Mouse (Mus musculus) C2C12 (cell line): ENCODE measurements around the gene Ptgr1. TPM values are rescaled to one million over a fixed set of nuclear protein-coding genes. Genes with fewer than 3 reads are reported as not detected.

Source experiments
- H3K27me3 ChIP-seq: one replicate; pipeline ENCODE4 v1.6.1; 2011; ENCODE audit not compliant: control insufficient read depth, insufficient read depth, insufficient read length
- H3K36me3 ChIP-seq: one replicate; pipeline ENCODE4 v1.6.1; 2011; ENCODE audit not compliant: control insufficient read depth, insufficient read depth
- H3K4me3 ChIP-seq: one replicate; pipeline ENCODE4 v1.5.1; 2011; ENCODE audit warnings: mild to moderate bottlenecking, control low read depth; ENCODE audit not compliant: poor library complexity, insufficient read depth, severe bottlenecking
- H3K79me2 ChIP-seq: one replicate; pipeline ENCODE4 v1.6.1; 2011; ENCODE audit not compliant: control insufficient read depth, insufficient read depth
- H3K79me3 ChIP-seq: one replicate; pipeline ENCODE4 v1.6.1; 2011; ENCODE audit warnings: low read depth, control low read depth
- H3ac ChIP-seq: one replicate; pipeline ENCODE3; 2011; ENCODE audit warnings: low read depth; ENCODE audit not compliant: control insufficient read depth, insufficient read length
- CEBPB ChIP-seq: IDR thresholded peaks from one replicate; pipeline ENCODE4 v1.6.1; 2011; ENCODE audit warnings: low read depth, mild to moderate bottlenecking, control low read depth, moderate library complexity
- CTCF ChIP-seq: IDR thresholded peaks from one replicate; pipeline ENCODE4 v1.5.1; 2011; ENCODE audit not compliant: control insufficient read depth, insufficient read depth, insufficient read length
- FOSL1 ChIP-seq: IDR thresholded peaks from one replicate; pipeline ENCODE4 v1.8.0; 2011; ENCODE audit warnings: mild to moderate bottlenecking, low read length; ENCODE audit not compliant: poor library complexity, insufficient read depth, severe bottlenecking
- MAX ChIP-seq: IDR thresholded peaks from one replicate; pipeline ENCODE4 v1.6.1; 2011; ENCODE audit warnings: mild to moderate bottlenecking, control low read depth
- MYOD1 ChIP-seq: IDR thresholded peaks from one replicate; pipeline ENCODE4 v1.6.1; 2011; ENCODE audit warnings: low read depth; ENCODE audit not compliant: control insufficient read depth, insufficient read length
- MYOG ChIP-seq: IDR thresholded peaks from one replicate; pipeline ENCODE4 v1.6.1; 2011; ENCODE audit not compliant: control insufficient read depth, insufficient read length; ENCODE audit errors: extremely low read depth
- USF1 ChIP-seq: IDR thresholded peaks from one replicate; pipeline ENCODE4 v1.6.1; 2011; ENCODE audit warnings: low read depth, mild to moderate bottlenecking, control low read depth, moderate library complexity
- polyA plus RNA-seq: library from polyadenylated mRNA; unstranded; fragments of >200 nt; fragmentation: generic; extraction: Trizol; gene quantifications from one replicate; pipeline ENCODE4 v1.2.1, GENCODE M21; 2012; ENCODE audit warnings: missing spikeins

Ptgr1 gene
- polyA plus RNA-seq, 1 experiment = 39.6 TPM

GRCm38 (mm10) chr4:58982806-58983205 lies 4.1 kb downstream of the Ptgr1 start:
- TF ChIP-seq MAX = no peak
- no peak for TF ChIP-seq MYOD1
- TF ChIP-seq CEBPB = no peak
- TF ChIP-seq USF1 = no peak
- no peak for TF ChIP-seq FOSL1
- TF ChIP-seq MYOG = no peak
- Histone ChIP-seq H3K27me3 (no peaks in the 10 kb centered on the region), H3K4me3 (no peak overlapping the region), H3K79me2 (no peaks in the 10 kb centered on the region), H3K79me3 (no peaks in the 10 kb centered on the region), H3K36me3 (peaks cover 5% of the 10 kb centered on the region), H3ac (no peak overlapping the region)

DNA sequence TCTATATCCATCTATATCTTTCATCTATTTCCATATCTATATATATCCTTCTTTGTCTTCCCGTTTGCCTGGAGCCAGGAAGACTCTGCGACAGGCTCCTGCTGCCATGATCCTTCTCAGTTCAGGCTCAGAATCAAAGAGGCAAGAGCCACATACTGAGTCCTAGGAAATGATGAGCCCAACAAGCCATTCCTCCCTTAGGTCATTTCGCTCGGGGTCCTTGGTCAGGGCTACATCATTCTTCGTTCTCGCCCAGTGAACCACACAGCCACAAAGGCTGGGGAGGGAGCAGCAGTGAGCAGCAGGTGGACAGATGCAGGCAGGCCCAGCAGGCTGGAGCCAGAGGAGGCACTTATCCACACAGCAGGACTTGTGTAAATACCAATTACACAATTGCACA lies 5.5 kb downstream of the Ptgr1 start:
- H3K79me3 ChIP-seq = no peaks in the 10 kb centered on the region
- H3ac ChIP-seq = no peak overlapping the region
- H3K79me2 ChIP-seq = no peaks in the 10 kb centered on the region
- no peaks in the 10 kb centered on the region for H3K27me3 ChIP-seq
- no peak for TF ChIP-seq CEBPB
- TF ChIP-seq MYOG = no peak
- TF ChIP-seq USF1 = no peak
- TF ChIP-seq FOSL1 = no peak
- TF ChIP-seq CTCF = no peak
- TF ChIP-seq MYOD1 = no peak
- no peak for TF ChIP-seq MAX
- no peak overlapping the region for H3K4me3 ChIP-seq
- peaks cover 8% of the 10 kb centered on the region for H3K36me3 ChIP-seq

DNA sequence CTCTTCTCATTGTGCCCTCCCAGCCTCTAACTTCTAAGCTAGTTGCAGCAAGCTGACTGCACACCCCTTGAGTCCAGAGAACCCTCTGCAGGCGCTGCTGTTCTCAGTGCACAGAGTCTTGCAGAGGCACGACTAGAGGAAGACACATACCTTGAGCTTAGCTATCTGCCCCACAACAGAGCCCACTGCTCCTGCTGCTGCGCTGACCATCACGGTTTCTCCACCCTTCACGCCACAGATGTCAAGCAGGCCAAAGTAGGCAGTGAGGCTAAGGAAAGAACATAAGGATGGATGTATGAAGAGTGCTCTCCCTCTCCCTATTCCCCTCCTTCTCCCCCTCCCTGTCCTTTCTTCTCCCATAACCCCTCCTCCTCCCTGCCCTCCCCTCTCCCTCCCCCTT lies 11.2 kb downstream of the Ptgr1 start:
- Histone ChIP-seq H3K79me3 (no peaks in the 10 kb centered on the region), H3K27me3 (no peaks in the 10 kb centered on the region), H3K79me2 (no peaks in the 10 kb centered on the region), H3ac (no peak overlapping the region), H3K36me3 (peaks cover 30% of the 10 kb centered on the region), H3K4me3 (no peak overlapping the region)
- TF ChIP-seq CTCF (no peak), FOSL1 (no peak), MYOG (no peak), USF1 (no peak), MYOD1 (no peak), MAX (no peak), CEBPB (no peak)

DNA sequence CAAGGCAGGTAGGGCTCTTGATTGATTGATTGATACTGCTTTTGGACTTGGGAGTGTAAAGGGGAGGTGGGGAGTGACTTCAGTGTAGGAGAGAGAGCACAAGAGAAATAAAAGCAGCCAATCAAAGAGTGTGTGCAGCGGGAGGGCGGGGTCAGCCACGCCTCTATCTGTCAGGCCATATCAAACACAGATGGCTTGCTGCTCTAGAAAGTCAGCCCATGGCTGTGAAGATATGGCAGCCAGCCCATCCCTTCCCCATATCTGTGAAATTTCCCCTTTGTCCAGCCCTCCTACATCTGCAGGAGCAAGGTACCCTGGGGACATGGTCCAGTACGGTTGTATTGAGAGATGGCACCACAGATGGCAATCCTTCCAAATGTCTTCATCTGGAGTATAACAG lies 16.2 kb downstream of the Ptgr1 start:
- H3K36me3 ChIP-seq = peaks cover 25% of the 10 kb centered on the region

DNA sequence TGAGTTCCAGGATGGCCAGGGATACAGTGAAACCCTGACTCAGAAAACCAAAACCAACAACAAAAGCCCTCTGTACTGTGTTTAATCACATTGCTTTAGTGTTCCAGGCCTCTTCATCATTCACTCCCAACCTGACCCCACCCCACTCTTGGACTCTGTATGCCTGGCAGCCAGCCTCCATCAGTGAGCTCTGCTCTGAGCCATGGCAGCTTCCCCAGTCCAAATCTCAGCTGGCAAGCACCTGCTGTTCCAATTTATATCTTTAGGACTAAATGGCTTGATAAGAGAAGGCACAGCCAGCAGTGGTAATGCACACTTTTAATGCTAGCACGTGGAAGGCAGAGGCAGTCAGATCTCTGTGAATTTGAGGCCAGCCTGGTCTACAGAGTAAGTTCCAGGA lies 21.8 kb downstream of the Ptgr1 start:
- no peaks in the 10 kb centered on the region for H3K36me3 ChIP-seq
- H3K4me3 ChIP-seq = no peak overlapping the region
- no peaks in the 10 kb centered on the region for H3K79me3 ChIP-seq
- TF ChIP-seq CEBPB (no peak), USF1 (no peak), CTCF (no peak), MYOD1 (no peak), FOSL1 (no peak), MAX (no peak), MYOG (no peak)
- no peaks in the 10 kb centered on the region for H3K79me2 ChIP-seq
- H3K27me3 ChIP-seq = no peaks in the 10 kb centered on the region
- H3ac ChIP-seq = no peak overlapping the region

More for the DNA sequence above, 16.2 kb downstream of the Ptgr1 start:
- no peak overlapping the region for H3K4me3 ChIP-seq
- no peak overlapping the region for H3ac ChIP-seq
- no peaks in the 10 kb centered on the region for H3K79me3 ChIP-seq
- no peaks in the 10 kb centered on the region for H3K79me2 ChIP-seq
- no peaks in the 10 kb centered on the region for H3K27me3 ChIP-seq
- TF ChIP-seq USF1 = no peak

GRCm38 (mm10) chr4:58963271-58963670 lies 23.6 kb downstream of the Ptgr1 start:
- Histone ChIP-seq H3K79me3 (no peaks in the 10 kb centered on the region), H3ac (no peak overlapping the region), H3K79me2 (no peaks in the 10 kb centered on the region), H3K36me3 (no peaks in the 10 kb centered on the region), H3K4me3 (no peak overlapping the region), H3K27me3 (no peaks in the 10 kb centered on the region)
- no peak for TF ChIP-seq MAX
- TF ChIP-seq FOSL1 = no peak
- TF ChIP-seq CTCF = no peak
- TF ChIP-seq CEBPB = no peak
- TF ChIP-seq MYOG = no peak
- no peak for TF ChIP-seq MYOD1
- no peak for TF ChIP-seq USF1
